Mouse (Mus musculus) forebrain, embryonic 15.5 days (tissue): Measurements from ENCODE around the gene Tmem131. TPM values are rescaled to one million over a fixed set of nuclear protein-coding genes. Genes with fewer than 3 reads are reported as not detected.
"Not testable (repeated sequence)": the region's sequence is repeated elsewhere in the genome, so short reads cannot be mapped to it uniquely, and the experiment has no call there.

ENCODE experiments used
- ATAC-seq: fragments of 200-750 bp; cut with Nextera tagmentation; replicated peaks from 2 replicates; pipeline ENCODE4 v1.8.0; 2017; ENCODE audit warnings: mild to moderate bottlenecking, moderate TSS enrichment, moderate library complexity
- H3K27ac ChIP-seq: fragments of 300-500 bp; sonication (generic); replicated peaks from 2 replicates; pipeline ENCODE4 v1.5.1; 2015; ENCODE audit warnings: mild to moderate bottlenecking, inconsistent platforms
- H3K27me3 ChIP-seq: fragments of 300-500 bp; sonication (generic); 2 replicates; pipeline ENCODE4 v1.6.1; 2015; ENCODE audit warnings: inconsistent platforms
- H3K36me3 ChIP-seq: fragments of 300-500 bp; sonication (generic); 2 replicates; pipeline ENCODE4 v1.6.1; 2015; ENCODE audit warnings: mild to moderate bottlenecking, inconsistent platforms
- H3K4me1 ChIP-seq: fragments of 300-500 bp; sonication (generic); 2 replicates; pipeline ENCODE4 v1.6.1; 2015; ENCODE audit warnings: inconsistent platforms
- H3K4me2 ChIP-seq: fragments of 300-500 bp; sonication (generic); replicated peaks from 2 replicates; pipeline ENCODE4 v1.6.1; 2015; ENCODE audit warnings: mild to moderate bottlenecking, inconsistent platforms
- H3K4me3 ChIP-seq: fragments of 300-500 bp; sonication (generic); 2 replicates; pipeline ENCODE4 v1.5.1; 2015; ENCODE audit warnings: mild to moderate bottlenecking, inconsistent platforms
- H3K9ac ChIP-seq: fragments of 300-500 bp; sonication (generic); replicated peaks from 2 replicates; pipeline ENCODE4 v1.6.1; 2015; ENCODE audit warnings: mild to moderate bottlenecking, inconsistent platforms
- H3K9me3 ChIP-seq: fragments of 300-500 bp; sonication (generic); 2 replicates; pipeline ENCODE4 v1.6.1; 2016; ENCODE audit warnings: inconsistent platforms
- WGBS: fragments of 180-500 bp; shearing (Covaris S2); methylation state at CpG from one replicate; pipeline ENCODE4 v1.1.7; 2015; ENCODE audit warnings: mixed read lengths; 5-methylcytosine and 5-hydroxymethylcytosine counted together
- polyA plus RNA-seq: library from polyadenylated mRNA; unstranded; fragments of >200 nt; fragmentation: Nextera tagmentation; extraction: Ambion mirVana; gene quantifications from 2 replicates; pipeline ENCODE4 v1.2.1, GENCODE M21; 2015

Tmem131 gene
- polyA plus RNA-seq, 1 experiment from 2014 or later = 13.0 TPM

- not testable (repeated sequence) for H3K9ac ChIP-seq, H3K27ac ChIP-seq, H3K27me3 ChIP-seq, H3K4me3 ChIP-seq, H3K36me3 ChIP-seq, H3K9me3 ChIP-seq, ATAC-seq, H3K4me2 ChIP-seq
- WGBS = 97% methylated on average over 5 of the region's 5 CpGs
- peaks cover 16% of the 10 kb centered on the region for H3K4me1 ChIP-seq
Observed at GRCm38 (mm10) chr1:36893720-36894119, 49.7 kb downstream of the Tmem131 start.

GRCm38 (mm10) chr1:36893146-36893545 lies 50.3 kb downstream of the Tmem131 start:
- Histone ChIP-seq H3K4me1 (peaks cover 16% of the 10 kb centered on the region), H3K36me3 (no peaks in the 10 kb centered on the region), H3K4me2 (no peak overlapping the region), H3K4me3 (no peak overlapping the region), H3K27ac (no peak overlapping the region), H3K9me3 (no peaks in the 10 kb centered on the region), H3K27me3 (no peaks in the 10 kb centered on the region), H3K9ac (no peak overlapping the region)
- ATAC-seq = no peak
- 35% methylated on average over 6 of the region's 6 CpGs for WGBS

- Histone ChIP-seq H3K36me3 (no peaks in the 10 kb centered on the region), H3K9me3 (no peaks in the 10 kb centered on the region), H3K4me2 (no peak overlapping the region), H3K27ac (no peak overlapping the region), H3K4me1 (peaks cover 16% of the 10 kb centered on the region), H3K4me3 (no peak overlapping the region), H3K27me3 (no peaks in the 10 kb centered on the region), H3K9ac (no peak overlapping the region)
- ATAC-seq = no peak
- WGBS = 79% methylated on average over 3 of the region's 3 CpGs
Observed at GRCm38 (mm10) chr1:36892461-36892860, 51.0 kb downstream of the Tmem131 start.

- Histone ChIP-seq H3K27me3 (no peaks in the 10 kb centered on the region), H3K4me3 (no peak overlapping the region), H3K9ac (no peak overlapping the region), H3K4me1 (peaks cover 17% of the 10 kb centered on the region), H3K27ac (no peak overlapping the region), H3K9me3 (no peaks in the 10 kb centered on the region), H3K4me2 (no peak overlapping the region), H3K36me3 (peaks cover 4% of the 10 kb centered on the region)
- no peak for ATAC-seq
- WGBS = 88% methylated on average over 5 of the region's 5 CpGs
Observed at GRCm38 (mm10) chr1:36889016-36889415, 54.5 kb downstream of the Tmem131 start.

GRCm38 (mm10) chr1:36887172-36887571 lies 56.3 kb downstream of the Tmem131 start:
- ATAC-seq = no peak
- no peak overlapping the region for H3K9ac ChIP-seq
- H3K27me3 ChIP-seq = no peaks in the 10 kb centered on the region
- H3K27ac ChIP-seq = no peak overlapping the region
- H3K4me2 ChIP-seq = no peak overlapping the region
- peaks cover 4% of the 10 kb centered on the region for H3K36me3 ChIP-seq
- no peak overlapping the region for H3K4me3 ChIP-seq
- H3K4me1 ChIP-seq = peaks cover 12% of the 10 kb centered on the region; the same call in 1 of the 2 replicates
- H3K9me3 ChIP-seq = no peaks in the 10 kb centered on the region
- 95% methylated on average over 3 of the region's 3 CpGs for WGBS

GRCm38 (mm10) chr1:36886489-36886888 lies 57.0 kb downstream of the Tmem131 start:
- Histone ChIP-seq H3K27me3 (no peaks in the 10 kb centered on the region), H3K27ac (no peak overlapping the region), H3K4me2 (no peak overlapping the region), H3K4me3 (no peak overlapping the region), H3K4me1 (peaks cover 11% of the 10 kb centered on the region; the same call in 1 of the 2 replicates), H3K9ac (no peak overlapping the region), H3K36me3 (peaks cover 4% of the 10 kb centered on the region), H3K9me3 (no peaks in the 10 kb centered on the region)
- no peak for ATAC-seq
- 40% methylated on average over 4 of the region's 4 CpGs for WGBS

GRCm38 (mm10) chr1:36884536-36884935 lies 58.9 kb downstream of the Tmem131 start:
- H3K4me1 ChIP-seq = 0 out of 2 replicates have a peak, but pooled peaks cover 4% of the 10 kb centered on the region

GRCm38 (mm10) chr1:36883805-36884204 lies 59.7 kb downstream of the Tmem131 start:
- H3K9me3 ChIP-seq = no peaks in the 10 kb centered on the region
- 0 out of 2 replicates have a peak, but pooled peaks cover 5% of the 10 kb centered on the region for H3K4me1 ChIP-seq
- peaks cover 4% of the 10 kb centered on the region for H3K36me3 ChIP-seq
- WGBS = 61% methylated on average over 2 of the region's 2 CpGs
- H3K9ac ChIP-seq = no peak overlapping the region
- H3K27ac ChIP-seq = no peak overlapping the region
- ATAC-seq = no peak
- no peak overlapping the region for H3K4me2 ChIP-seq
- no peaks in the 10 kb centered on the region for H3K27me3 ChIP-seq
- H3K4me3 ChIP-seq = no peak overlapping the region

More at GRCm38 (mm10) chr1:36884536-36884935, 58.9 kb downstream of the Tmem131 start:
- Histone ChIP-seq H3K4me3 (no peak overlapping the region), H3K9ac (no peak overlapping the region), H3K9me3 (no peaks in the 10 kb centered on the region), H3K4me2 (no peak overlapping the region), H3K27ac (no peak overlapping the region), H3K36me3 (peaks cover 4% of the 10 kb centered on the region), H3K27me3 (no peaks in the 10 kb centered on the region)
- WGBS = 77% methylated on average over 3 of the region's 3 CpGs
- ATAC-seq = no peak

GRCm38 (mm10) chr1:36879154-36879553 lies 64.3 kb downstream of the Tmem131 start:
- no peak overlapping the region for H3K27ac ChIP-seq
- H3K27me3 ChIP-seq = no peaks in the 10 kb centered on the region
- no peak for ATAC-seq
- 37% methylated on average over 1 of the region's 1 CpGs for WGBS
- H3K4me2 ChIP-seq = no peak overlapping the region
- H3K4me3 ChIP-seq = no peak overlapping the region
- H3K4me1 ChIP-seq = 0 out of 2 replicates have a peak, but pooled peaks cover 9% of the 10 kb centered on the region
- no peaks in the 10 kb centered on the region for H3K36me3 ChIP-seq
- H3K9ac ChIP-seq = no peak overlapping the region
- no peaks in the 10 kb centered on the region for H3K9me3 ChIP-seq

- Histone ChIP-seq H3K4me1 (0 out of 2 replicates have a peak, but pooled peaks cover 6% of the 10 kb centered on the region), H3K4me2 (no peak overlapping the region), H3K9ac (no peak overlapping the region), H3K9me3 (no peaks in the 10 kb centered on the region), H3K27me3 (no peaks in the 10 kb centered on the region), H3K27ac (no peak overlapping the region), H3K4me3 (no peak overlapping the region), H3K36me3 (no peaks in the 10 kb centered on the region)
- ATAC-seq = no peak
- WGBS = 58% methylated on average over 1 of the region's 1 CpGs
Observed at GRCm38 (mm10) chr1:36877126-36877525, 66.3 kb downstream of the Tmem131 start.

GRCm38 (mm10) chr1:36874874-36875561 lies 68.4 kb downstream of the Tmem131 start:
- Histone ChIP-seq H3K27me3 (no peaks in the 10 kb centered on the region), H3K4me2 (no peak overlapping the region), H3K36me3 (no peaks in the 10 kb centered on the region), H3K4me3 (no peak overlapping the region), H3K27ac (no peak overlapping the region), H3K9ac (no peak overlapping the region), H3K4me1 (0 out of 2 replicates have a peak, but pooled peaks cover 6% of the 10 kb centered on the region), H3K9me3 (no peaks in the 10 kb centered on the region)
- no peak for ATAC-seq
- 79% methylated on average over 8 of the region's 8 CpGs for WGBS

- no peaks in the 10 kb centered on the region for H3K4me1 ChIP-seq
- H3K4me3 ChIP-seq = no peak overlapping the region
- H3K27me3 ChIP-seq = no peaks in the 10 kb centered on the region
- no peaks in the 10 kb centered on the region for H3K9me3 ChIP-seq
- WGBS = 87% methylated on average over 4 of the region's 4 CpGs
- H3K36me3 ChIP-seq = no peaks in the 10 kb centered on the region
- H3K4me2 ChIP-seq = no peak overlapping the region
- ATAC-seq = no peak
- H3K9ac ChIP-seq = no peak overlapping the region
- H3K27ac ChIP-seq = no peak overlapping the region
Observed at GRCm38 (mm10) chr1:36871238-36871637, 72.2 kb downstream of the Tmem131 start.

- H3K4me2 ChIP-seq = no peak overlapping the region
- H3K27me3 ChIP-seq = no peaks in the 10 kb centered on the region
- ATAC-seq = no peak
- 80% methylated on average over 1 of the region's 1 CpGs for WGBS
- H3K4me1 ChIP-seq = no peaks in the 10 kb centered on the region
- no peaks in the 10 kb centered on the region for H3K9me3 ChIP-seq
- H3K27ac ChIP-seq = no peak overlapping the region
- no peak overlapping the region for H3K9ac ChIP-seq
- no peaks in the 10 kb centered on the region for H3K36me3 ChIP-seq
- no peak overlapping the region for H3K4me3 ChIP-seq
Observed at GRCm38 (mm10) chr1:36870518-36870917, 72.9 kb downstream of the Tmem131 start.
